Mouse (Mus musculus) ES-Bruce4 (cell line): Measurements from ENCODE around the gene Gm13289.

ENCODE experiments used
- CTCF ChIP-seq: IDR thresholded peaks from one replicate; pipeline ENCODE4 v1.8.1; 2011; ENCODE audit warnings: low read depth, low read length
- POLR2A ChIP-seq: IDR thresholded peaks from one replicate; pipeline ENCODE4 v1.8.1; 2011; ENCODE audit warnings: low read length; ENCODE audit not compliant: insufficient read depth

GRCm38 (mm10) chr4:88727324-88727723, 49.4 kb upstream of the Gm13289 start:
- TF ChIP-seq POLR2A (no peak), CTCF (peak; percentile 20)
